Mouse (Mus musculus) monocyte, adult 5-6 weeks (primary cell): ENCODE data around the gene Galnt10. TPM values are rescaled to one million over a fixed set of nuclear protein-coding genes. Genes with fewer than 3 reads are reported as not detected.

Experiments
- ATAC-seq: fragments of 153-309, 156-312 bp; replicated peaks from 2 replicates; pipeline ENCODE4 v1.8.0; 2017; ENCODE audit warnings: mild to moderate bottlenecking; ENCODE audit not compliant: low TSS enrichment, insufficient number of reproducible peaks, severe bottlenecking, poor library complexity, low FRiP score
- total RNA-seq: library from RNA; stranded (forward); fragments of 200-1000, 200-491, 200-594 nt; gene quantifications from 3 replicates; pipeline ENCODE4 v1.2.3, GENCODE M21; 2017

The Galnt10 gene
- total RNA-seq: 18.6 to 31.9 TPM (median 21.5 TPM) in 3 replicates

DNA sequence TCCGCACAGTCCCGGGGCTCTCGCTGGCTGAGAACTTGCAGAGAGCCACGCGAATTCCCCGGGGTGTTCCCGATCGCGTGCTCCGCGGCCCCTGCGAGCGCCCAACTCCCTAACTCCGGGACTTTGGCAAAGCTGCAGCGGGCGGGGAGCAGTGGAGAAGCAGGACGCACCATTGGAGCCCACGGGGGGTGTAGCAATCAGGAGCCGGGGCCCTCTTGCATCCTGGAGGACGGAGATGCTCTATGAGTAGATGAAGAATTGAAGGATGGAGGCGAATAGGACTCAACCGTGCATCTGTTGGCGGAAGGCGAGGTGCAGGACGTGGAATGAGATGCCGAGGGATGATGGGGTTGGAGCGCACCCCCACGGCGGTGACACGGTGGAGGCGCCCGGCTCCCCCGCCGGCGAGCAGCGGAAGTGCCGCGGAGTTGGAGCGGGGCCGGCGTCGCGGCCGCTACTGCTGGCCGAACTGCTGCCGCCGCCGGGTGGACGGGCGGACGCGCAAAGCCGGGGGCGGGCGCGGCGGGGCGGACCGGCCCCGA lies at the start of gene Galnt10:
Galnt10 (plus strand) TSS at position 425 of the 542 bp plus-strand sequence.
- ATAC-seq: peak; percentile 85

DNA sequence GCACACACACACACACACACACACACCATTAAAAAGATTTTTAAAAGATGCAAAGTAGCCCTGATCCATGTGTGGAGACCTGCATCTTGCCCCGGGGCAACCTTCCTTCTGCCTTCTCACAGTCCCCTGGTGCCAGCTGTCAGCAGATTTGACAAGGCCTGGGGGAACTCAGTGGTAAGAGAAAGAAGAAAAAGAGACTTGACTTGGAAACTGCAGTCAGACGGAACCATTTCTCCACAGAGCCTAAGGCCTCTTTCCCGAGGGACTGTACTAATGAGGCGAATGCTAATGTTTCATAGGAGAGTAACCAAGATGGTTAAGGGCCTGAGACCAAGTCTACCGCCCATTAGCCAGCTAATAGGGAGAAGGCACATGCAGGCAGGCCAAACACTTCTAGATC lies 49.3 kb upstream of the Galnt10 start:
- no peak for ATAC-seq

DNA sequence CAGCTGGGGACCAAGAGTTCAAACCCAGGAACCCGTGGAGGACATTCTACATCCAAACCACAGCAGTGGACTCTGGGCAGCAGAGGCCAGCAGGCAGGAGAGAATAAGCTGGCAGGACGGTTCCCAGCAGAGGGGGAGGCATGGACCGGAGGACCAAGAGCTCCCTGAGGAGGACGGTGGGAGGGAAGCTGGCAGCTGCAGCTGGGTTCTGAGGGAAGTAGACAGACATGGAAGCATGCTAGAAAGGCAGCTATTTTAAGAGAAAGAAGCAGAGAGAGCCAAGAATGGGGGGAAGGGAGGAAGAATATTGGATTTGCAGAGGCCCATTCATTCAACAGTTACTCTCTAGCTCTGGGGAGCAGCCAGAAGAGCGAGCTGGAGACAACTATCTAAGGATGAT lies 47.1 kb upstream of the Galnt10 start:
- no peak for ATAC-seq

DNA sequence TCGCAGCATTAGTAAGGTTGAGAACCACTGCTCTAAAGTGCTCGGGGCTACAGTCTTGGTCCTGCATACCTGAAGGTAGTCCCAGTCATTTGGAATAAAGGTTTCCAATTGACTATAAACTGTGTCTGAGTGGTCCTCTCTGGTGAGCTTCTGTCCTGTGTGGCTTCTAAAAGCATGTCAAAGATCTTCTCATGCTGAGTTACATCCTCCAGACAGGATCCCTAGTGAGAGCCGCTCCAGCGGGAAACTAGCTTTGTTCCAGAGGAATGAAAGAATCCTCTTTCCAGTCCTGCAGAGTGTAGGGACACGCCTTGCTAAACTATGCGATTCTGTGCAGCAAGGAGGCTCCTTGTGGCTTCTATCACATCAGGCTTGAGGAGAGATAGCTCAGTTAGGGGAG lies 45.9 kb upstream of the Galnt10 start:
- ATAC-seq: no peak

DNA sequence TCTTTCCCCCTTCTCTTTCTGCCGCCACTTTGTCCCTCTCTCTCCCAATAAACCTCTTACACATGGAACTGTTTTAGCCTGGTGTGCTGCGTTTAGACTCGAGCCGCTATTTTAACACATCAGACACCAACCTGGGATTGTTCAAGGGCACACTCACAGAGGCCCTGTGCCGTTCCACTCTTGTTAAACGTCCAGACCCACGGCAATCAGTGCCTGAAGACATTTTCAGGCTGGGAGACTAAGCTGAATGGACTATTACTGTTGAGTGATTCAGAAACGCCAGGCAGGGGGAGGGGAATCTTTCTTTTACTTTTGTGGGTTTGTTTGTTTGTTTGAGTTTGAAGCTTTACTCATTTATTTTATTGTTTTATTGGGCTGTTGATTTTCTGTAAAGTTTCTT lies 45.1 kb upstream of the Galnt10 start:
- no peak for ATAC-seq

DNA sequence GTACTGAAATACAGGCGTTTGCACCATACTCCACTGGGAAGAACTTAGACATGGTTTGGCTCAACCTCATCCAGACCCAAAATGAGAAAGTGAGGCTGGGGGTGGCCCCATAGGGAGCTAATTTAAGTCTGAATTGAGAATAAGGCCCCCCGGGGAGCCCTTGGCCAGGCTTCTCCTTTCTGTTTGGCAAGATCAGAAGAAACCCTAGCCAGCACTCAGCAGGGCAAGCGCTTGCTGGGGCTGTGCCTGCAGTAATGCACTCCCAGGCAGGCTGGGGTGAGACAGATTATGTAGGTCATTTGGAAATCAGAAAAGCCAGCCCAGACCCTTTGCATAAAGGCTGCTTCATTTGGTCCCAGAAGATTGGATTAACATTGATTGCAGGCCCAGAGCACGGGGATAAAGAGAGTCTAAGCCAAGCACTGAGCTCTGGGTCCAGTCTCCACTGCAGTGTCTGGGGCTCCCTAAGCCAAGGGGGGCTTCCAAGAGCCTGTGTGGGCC lies 44.6 kb upstream of the Galnt10 start:
- ATAC-seq: no peak

DNA sequence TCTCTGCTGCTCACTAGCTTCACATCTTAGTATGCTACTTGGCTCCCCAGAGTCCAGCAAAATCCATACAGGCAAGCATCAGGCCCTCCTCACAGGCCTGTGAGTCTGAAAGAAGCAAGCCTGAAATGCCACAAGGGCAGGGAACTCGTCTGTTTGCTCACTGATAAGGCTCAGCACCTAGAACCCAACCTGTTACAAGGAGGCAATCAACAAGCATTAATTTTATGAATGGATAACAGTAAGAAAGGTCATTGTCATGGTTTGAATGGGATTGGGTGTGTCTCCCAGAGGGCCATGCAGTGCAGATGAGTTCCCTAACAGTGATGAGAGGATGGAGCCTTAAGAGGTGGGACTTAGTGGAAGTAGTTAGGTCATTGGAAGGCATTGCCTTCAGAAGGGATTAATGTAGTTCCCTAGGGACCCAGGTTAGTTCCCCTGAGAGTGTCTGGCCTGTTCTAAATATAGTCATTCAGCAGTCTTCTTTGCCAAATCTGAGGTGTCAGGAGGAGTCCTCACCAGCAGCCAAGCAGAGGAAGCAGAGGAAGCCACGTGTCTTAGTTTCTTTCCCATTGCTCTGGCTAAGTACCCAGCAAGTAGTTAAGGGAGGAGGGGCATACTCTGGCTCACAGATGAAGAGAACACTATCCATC lies 43.3 kb upstream of the Galnt10 start:
- ATAC-seq: no peak

DNA sequence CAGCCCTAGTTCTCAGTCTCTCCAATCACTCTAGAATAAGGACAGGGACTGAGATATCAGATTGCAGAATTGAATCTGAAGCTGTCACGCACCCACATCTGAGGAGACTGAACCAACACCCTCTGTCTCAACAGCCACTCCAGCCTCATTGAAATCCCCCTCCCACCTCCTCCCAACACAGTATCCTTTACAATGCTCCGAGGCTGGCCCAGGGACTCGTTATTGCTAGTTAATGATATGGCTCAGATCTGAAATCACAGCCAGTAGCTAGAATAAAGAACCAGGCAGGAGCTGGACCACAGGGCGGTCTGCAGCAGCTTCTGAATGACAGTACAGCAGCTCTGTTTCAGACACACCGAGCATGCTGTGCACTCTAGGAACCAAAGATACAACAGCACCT lies 40.2 kb upstream of the Galnt10 start:
- no peak for ATAC-seq

DNA sequence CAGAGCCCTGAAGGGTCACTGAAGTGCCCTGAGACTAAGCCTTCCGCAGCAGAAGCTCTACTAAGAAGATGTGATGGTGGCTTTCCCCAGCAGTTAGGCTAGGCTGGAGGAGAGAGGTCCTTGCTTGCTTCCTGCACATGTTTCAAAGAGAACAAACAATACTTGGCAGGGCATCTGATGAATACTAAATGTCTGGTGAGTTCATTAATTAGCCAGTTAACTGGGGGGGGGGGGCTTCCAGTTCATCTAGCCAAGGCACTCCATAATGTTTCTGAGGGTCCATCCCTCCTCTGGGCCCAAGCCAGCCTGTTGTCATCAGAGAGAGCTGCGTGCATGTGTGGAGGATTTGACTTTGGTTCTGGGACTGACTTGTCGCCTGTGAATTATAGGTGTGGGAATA lies 39.6 kb upstream of the Galnt10 start:
- ATAC-seq: no peak

DNA sequence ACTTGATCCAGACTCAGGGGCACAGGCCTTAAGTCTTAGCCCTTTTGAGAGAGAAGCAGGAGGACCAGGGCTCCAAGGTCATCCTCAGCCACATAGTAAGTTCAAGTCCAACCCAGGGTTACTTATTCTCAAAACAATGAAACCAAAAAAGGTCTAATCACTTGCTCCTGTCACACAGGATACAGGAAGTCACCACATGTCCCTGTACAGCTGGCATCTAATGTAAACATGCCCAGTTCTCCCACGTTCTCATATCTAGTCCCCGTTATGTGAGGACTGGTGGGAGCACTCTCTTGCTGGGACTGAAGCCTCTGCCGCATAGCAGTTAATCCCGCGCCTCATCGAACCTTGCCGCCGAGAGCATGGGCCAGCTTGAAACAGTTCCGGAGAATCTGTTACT lies 30.7 kb upstream of the Galnt10 start:
- ATAC-seq: no peak

DNA sequence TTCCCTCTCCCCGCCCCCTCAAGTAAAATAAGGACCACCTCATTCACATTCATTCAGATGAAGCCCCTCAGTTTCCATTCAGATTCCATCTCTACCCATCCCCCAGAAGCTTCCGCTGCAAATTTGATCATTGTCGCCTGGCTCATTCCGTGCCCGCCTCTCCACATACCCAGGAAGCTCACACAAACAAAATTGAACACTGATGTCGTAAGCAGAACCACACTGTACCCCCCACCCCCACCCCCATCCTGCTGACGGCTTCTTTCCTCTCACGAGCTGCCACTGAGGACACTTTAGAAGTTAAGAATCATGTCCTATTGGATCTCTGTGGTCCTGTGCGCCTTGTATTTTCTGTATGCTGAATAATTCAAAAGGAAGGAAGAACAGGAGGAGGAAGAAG lies 30.0 kb upstream of the Galnt10 start:
- ATAC-seq: no peak

DNA sequence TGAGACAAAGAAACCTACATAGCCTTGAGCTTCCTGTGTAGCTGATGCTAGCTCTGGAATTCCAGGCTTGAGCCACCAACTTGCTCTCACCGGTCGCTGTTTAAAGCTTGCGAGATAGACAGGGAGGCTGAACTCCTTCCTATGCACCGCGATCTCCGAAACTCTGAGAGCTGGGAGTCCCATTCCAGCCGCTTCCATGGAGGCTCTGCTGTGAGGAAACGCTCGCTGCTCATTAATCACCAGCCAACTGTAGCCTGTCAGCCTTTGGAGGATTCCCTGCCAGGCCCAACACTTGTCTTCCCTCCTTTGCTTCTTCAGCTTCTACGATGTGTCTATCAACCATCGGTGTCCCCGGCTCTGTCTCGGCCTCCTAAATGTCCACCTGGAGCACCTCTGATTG lies 29.4 kb upstream of the Galnt10 start:
- no peak for ATAC-seq

DNA sequence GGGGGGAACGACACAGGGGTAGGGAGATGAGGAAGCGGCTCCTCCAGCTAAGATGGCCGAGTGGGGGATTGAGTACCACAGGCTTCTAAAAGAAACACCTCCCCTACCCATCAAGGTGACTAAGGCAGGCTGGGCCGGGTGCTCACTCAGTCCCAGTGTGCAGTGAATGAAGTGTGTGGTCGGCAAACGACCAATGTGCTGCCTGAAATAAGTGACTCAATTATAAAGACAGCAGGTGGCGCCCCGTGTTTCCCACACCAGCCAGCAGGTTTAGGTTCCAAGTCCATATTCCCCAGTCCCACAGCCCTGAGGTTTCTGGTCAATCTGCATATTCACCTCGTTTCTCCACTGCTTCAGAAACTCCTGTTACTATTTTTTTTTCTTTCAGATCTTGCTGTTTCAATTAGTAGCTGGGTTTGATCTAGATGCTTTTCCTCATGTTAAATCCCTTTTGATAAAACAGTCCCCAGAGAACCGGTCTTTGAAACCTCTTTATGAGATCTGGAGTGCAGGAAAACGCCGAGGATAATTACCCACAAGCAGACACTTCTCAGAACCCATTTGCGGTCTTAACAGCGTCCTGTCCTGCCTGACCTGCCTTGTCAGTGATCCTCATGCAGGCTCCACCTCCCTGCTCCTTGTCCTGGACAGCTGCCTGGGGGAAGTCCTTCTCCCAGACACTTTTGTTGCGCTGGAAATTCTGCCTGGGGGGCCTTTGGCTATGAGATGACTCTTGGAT lies 27.5 kb upstream of the Galnt10 start:
- 0 out of 2 replicates have a peak, but pooled peaks have one; percentile 35 for ATAC-seq

DNA sequence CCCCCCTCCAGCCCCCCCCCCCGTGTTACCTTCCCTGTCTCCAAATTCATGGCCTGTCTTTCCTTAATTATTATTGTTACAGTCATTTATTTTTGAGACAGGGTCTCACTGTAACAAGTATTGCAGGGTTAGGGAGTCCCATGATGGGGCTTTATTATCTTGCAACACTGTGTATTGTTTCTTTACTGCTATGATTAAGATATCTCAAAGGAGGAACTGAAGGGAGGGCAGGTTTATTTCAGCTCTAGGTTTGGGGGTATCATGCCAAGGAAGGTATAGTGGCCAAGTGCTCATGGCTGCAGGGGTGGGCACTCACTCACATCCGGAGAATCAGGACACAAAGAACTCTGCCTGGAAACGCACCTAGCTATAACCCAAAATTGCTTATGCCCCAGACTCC lies 23.8 kb upstream of the Galnt10 start:
- ATAC-seq: no peak

DNA sequence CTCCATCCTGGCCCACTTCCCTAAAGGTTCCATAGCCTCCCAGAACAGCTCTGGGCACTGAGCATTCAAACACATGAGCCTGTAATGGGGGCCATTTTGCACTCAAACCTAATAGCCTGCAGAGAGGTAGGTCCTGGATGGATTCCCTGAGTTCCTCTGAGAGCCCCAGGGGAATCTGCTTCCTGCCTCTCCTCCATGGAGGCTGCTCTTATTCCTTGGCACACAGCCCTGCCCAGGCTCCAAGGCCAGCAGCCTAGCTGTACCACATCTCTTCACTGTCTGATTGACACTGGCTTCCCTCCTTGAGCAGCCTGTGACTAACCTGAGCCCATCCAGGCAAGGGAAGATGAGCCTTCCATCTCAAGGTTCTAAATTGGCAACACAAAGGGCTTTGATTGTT lies 23.4 kb upstream of the Galnt10 start:
- ATAC-seq: no peak

DNA sequence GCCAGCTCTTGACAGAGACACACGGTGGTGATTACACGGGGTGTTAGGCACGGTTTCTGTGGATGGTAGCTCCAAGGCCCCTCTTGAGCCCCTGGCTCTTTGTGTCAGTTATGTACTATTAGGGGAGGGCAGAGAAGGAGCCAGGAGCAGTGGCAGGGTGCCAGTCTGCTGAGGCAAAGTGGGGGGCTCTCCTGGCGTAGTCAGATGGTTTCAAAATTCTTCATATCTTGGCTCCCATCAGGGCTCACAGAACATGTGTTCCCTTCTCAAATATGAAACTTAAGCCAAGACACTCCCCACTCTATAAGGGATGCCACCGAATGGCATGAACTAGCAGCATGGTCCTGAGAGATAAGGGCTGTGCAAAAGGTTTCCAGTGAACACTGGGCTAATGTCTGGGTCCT lies 20.8 kb upstream of the Galnt10 start:
- no peak for ATAC-seq

DNA sequence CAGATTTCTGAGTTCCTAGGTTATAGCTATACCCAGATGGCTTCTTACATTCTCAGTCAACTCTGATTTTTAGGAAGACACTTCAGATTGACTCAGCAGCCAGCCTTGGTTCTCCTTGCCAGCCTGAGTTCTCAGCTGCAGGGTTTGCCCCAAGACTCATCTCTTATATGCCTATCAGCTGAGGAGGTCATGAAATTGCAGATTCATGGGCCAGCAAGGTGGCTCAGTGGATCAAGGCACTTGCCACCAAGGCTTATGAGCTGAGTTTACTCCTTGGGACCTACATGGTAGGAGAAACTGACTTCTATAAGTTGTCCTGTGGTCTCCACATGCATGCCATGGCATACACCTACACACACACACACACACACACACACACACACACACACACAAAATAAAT lies 19.8 kb upstream of the Galnt10 start:
- ATAC-seq: no peak

DNA sequence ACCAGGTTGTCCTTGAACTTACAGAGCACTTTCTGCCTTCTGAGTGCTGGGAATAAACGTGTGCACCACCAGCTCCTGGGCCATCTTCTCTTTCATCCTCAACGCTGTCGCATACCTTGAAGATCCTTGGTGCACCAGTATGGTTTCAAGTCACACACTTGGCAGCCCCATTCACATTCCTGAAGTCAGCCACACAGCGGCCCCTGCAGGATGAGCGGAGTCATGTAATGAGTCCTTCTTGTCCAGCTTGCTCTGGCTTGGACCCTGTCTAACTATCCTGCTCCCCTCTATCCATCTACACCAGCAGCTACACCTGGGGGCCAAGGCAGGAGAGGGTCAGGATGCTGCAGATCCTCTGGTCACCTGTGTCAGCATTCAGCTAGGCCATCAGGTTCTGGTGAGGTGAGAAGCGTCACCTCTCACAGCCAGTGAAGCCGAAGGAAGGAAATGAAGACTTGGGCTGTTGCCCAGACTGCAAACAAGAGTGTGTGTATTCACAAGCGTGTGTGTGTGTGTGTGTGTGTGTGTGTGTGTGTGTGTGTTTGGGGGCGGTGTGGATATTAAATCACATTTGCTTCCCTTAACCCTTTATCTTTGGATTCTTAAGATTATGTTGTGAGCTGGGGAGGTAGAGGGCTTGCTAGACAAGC lies 18.0 kb upstream of the Galnt10 start:
- no peak for ATAC-seq

DNA sequence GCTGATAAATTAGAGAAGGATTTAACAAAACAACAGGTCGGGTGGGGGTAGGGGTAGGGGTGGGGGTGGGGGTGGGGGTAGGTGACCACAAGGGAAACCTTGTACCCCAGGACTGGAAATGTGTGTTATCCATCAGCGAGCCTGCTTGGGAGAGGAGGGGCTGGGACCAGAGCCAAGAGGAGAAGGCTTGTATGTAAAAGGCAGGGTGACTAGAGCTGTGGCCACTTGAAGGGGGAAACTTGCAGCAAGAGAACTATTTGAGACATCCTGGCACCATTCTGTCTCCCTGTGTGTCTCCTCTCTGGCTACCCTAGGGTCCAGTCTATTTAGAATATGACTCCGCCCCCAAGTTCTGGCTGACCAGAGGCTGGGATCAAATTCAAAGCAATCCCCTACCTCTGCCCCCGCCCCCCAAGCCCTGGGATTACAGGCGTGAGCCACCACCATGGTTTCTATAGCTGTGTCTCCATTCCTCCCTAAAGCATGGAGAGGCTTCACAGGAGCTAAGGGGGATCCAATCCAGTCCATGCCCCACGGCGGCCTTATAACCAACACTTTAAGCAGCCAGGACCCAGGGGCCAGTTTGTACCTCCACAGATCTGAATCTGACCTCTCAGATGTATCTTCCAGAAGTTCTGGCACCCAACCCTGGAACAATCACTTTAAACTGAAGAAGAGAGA lies 13.3 kb upstream of the Galnt10 start:
- no peak for ATAC-seq
